Mouse (Mus musculus): ENCODE measurements at regions not wholly inside any gene's neighbourhood (a gene's known extent, or its start where the extent isn't known, plus 50 kb on each side); places are given as distances from the start of the nearest gene placed in this dataset.

GRCm38 (mm10) chrX:158544021-158544420 lies 500.9 kb upstream of the Cnksr2 start:
- no peaks in the 10 kb centered on the region for H3K9me3 ChIP-seq (ENCODE audit: control insufficient read depth, low read length)
- H3K4me1 ChIP-seq (ENCODE audit: control insufficient read depth, insufficient read depth, low read length) = no peaks in the 10 kb centered on the region
- H3K4me2 ChIP-seq = no peak overlapping the region
- no peak overlapping the region for H3K9ac ChIP-seq (ENCODE audit: low read length)
- H3K27ac ChIP-seq (ENCODE audit: low read depth, low read length) = no peak overlapping the region
- H3K36me3 ChIP-seq (ENCODE audit: control insufficient read depth, insufficient read depth, low read length) = no peaks in the 10 kb centered on the region
- H3K27me3 ChIP-seq (ENCODE audit: control insufficient read depth, insufficient read depth, low read length) = no peaks in the 10 kb centered on the region; the same call in 1 of the 2 replicates
- H3K4me3 ChIP-seq (ENCODE audit: low read depth, low read length) = no peak overlapping the region
- DNase-seq (ENCODE audit: low spot score, missing footprints) (no peak), ATAC-seq (ENCODE audit: low FRiP score) (no peak)
- 39% methylated on average over 4 of the region's 4 CpGs for WGBS

GRCm38 (mm10) chrX:158577856-158578255 lies 534.8 kb upstream of the Cnksr2 start:
- no peak for ATAC-seq (ENCODE audit: low FRiP score)
- H3K4me3 ChIP-seq (ENCODE audit: low read depth, low read length) = no peak overlapping the region
- H3K4me2 ChIP-seq = no peak overlapping the region
- WGBS = 74% methylated on average over 2 of the region's 2 CpGs
- H3K27ac ChIP-seq (ENCODE audit: low read depth, low read length) = no peak overlapping the region
- no peaks in the 10 kb centered on the region for H3K9me3 ChIP-seq (ENCODE audit: control insufficient read depth, low read length)
- no peak for DNase-seq (ENCODE audit: low spot score, missing footprints)
- H3K36me3 ChIP-seq (ENCODE audit: control insufficient read depth, insufficient read depth, low read length) = no peaks in the 10 kb centered on the region
- H3K27me3 ChIP-seq (ENCODE audit: control insufficient read depth, insufficient read depth, low read length) = no peaks in the 10 kb centered on the region
- no peak overlapping the region for H3K9ac ChIP-seq (ENCODE audit: low read length)
- H3K4me1 ChIP-seq (ENCODE audit: control insufficient read depth, insufficient read depth, low read length) = no peaks in the 10 kb centered on the region

GRCm38 (mm10) chrX:158613136-158613535 lies 570.0 kb upstream of the Cnksr2 start:
- Histone ChIP-seq H3K4me2 (no peak overlapping the region), H3K27ac (ENCODE audit: low read depth, low read length) (no peak overlapping the region), H3K9ac (ENCODE audit: low read length) (no peak overlapping the region), H3K36me3 (ENCODE audit: control insufficient read depth, insufficient read depth, low read length) (no peaks in the 10 kb centered on the region), H3K27me3 (ENCODE audit: control insufficient read depth, insufficient read depth, low read length) (0 out of 2 replicates have a peak, but pooled peaks cover 2% of the 10 kb centered on the region), H3K4me1 (ENCODE audit: control insufficient read depth, insufficient read depth, low read length) (no peaks in the 10 kb centered on the region), H3K9me3 (ENCODE audit: control insufficient read depth, low read length) (no peaks in the 10 kb centered on the region), H3K4me3 (ENCODE audit: low read depth, low read length) (no peak overlapping the region)
- 28% methylated on average over 1 of the region's 1 CpGs for WGBS
- no peak for ATAC-seq (ENCODE audit: low FRiP score)
- no peak for DNase-seq (ENCODE audit: low spot score, missing footprints)

- H3K4me3 ChIP-seq (ENCODE audit: low read depth, low read length) = no peak overlapping the region
- 77% methylated on average over 2 of the region's 2 CpGs for WGBS
- no peaks in the 10 kb centered on the region for H3K9me3 ChIP-seq (ENCODE audit: control insufficient read depth, low read length)
- ATAC-seq (ENCODE audit: low FRiP score) = no peak
- H3K9ac ChIP-seq (ENCODE audit: low read length) = no peak overlapping the region
- H3K27ac ChIP-seq (ENCODE audit: low read depth, low read length) = no peak overlapping the region
- 0 out of 2 replicates have a peak, but pooled peaks cover 2% of the 10 kb centered on the region for H3K27me3 ChIP-seq (ENCODE audit: control insufficient read depth, insufficient read depth, low read length)
- peak; percentile 84 for DNase-seq (ENCODE audit: low spot score, missing footprints)
- H3K4me1 ChIP-seq (ENCODE audit: control insufficient read depth, insufficient read depth, low read length) = no peaks in the 10 kb centered on the region
- no peak overlapping the region for H3K4me2 ChIP-seq
- no peaks in the 10 kb centered on the region for H3K36me3 ChIP-seq (ENCODE audit: control insufficient read depth, insufficient read depth, low read length)
Observed at GRCm38 (mm10) chrX:158613607-158614006, 570.5 kb upstream of the Cnksr2 start.

- DNase-seq (ENCODE audit: low spot score, missing footprints) (no peak), ATAC-seq (ENCODE audit: low FRiP score) (no peak)
- Histone ChIP-seq H3K9ac (ENCODE audit: low read length) (no peak overlapping the region), H3K4me1 (ENCODE audit: control insufficient read depth, insufficient read depth, low read length) (no peaks in the 10 kb centered on the region), H3K27me3 (ENCODE audit: control insufficient read depth, insufficient read depth, low read length) (0 out of 2 replicates have a peak, but pooled peaks cover 2% of the 10 kb centered on the region), H3K27ac (ENCODE audit: low read depth, low read length) (no peak overlapping the region), H3K36me3 (ENCODE audit: control insufficient read depth, insufficient read depth, low read length) (no peaks in the 10 kb centered on the region), H3K4me2 (no peak overlapping the region), H3K9me3 (ENCODE audit: control insufficient read depth, low read length) (no peaks in the 10 kb centered on the region), H3K4me3 (ENCODE audit: low read depth, low read length) (no peak overlapping the region)
- WGBS = 94% methylated on average over 1 of the region's 1 CpGs
Observed at GRCm38 (mm10) chrX:158614029-158614428, 570.9 kb upstream of the Cnksr2 start.

GRCm38 (mm10) chrX:158614452-158614851 lies 571.4 kb upstream of the Cnksr2 start:
- Histone ChIP-seq H3K9me3 (ENCODE audit: control insufficient read depth, low read length) (no peaks in the 10 kb centered on the region), H3K36me3 (ENCODE audit: control insufficient read depth, insufficient read depth, low read length) (no peaks in the 10 kb centered on the region), H3K27me3 (ENCODE audit: control insufficient read depth, insufficient read depth, low read length) (0 out of 2 replicates have a peak, but pooled peaks cover 2% of the 10 kb centered on the region), H3K9ac (ENCODE audit: low read length) (no peak overlapping the region), H3K4me3 (ENCODE audit: low read depth, low read length) (no peak overlapping the region), H3K4me1 (ENCODE audit: control insufficient read depth, insufficient read depth, low read length) (no peaks in the 10 kb centered on the region), H3K4me2 (no peak overlapping the region), H3K27ac (ENCODE audit: low read depth, low read length) (no peak overlapping the region)
- 70% methylated on average over 5 of the region's 5 CpGs for WGBS
- ATAC-seq (ENCODE audit: low FRiP score) (no peak), DNase-seq (ENCODE audit: low spot score, missing footprints) (no peak)

- Histone ChIP-seq H3K27me3 (ENCODE audit: control insufficient read depth, insufficient read depth, low read length) (0 out of 2 replicates have a peak, but pooled peaks cover 2% of the 10 kb centered on the region), H3K36me3 (ENCODE audit: control insufficient read depth, insufficient read depth, low read length) (no peaks in the 10 kb centered on the region), H3K9ac (ENCODE audit: low read length) (no peak overlapping the region), H3K4me1 (ENCODE audit: control insufficient read depth, insufficient read depth, low read length) (no peaks in the 10 kb centered on the region), H3K27ac (ENCODE audit: low read depth, low read length) (no peak overlapping the region), H3K9me3 (ENCODE audit: control insufficient read depth, low read length) (no peaks in the 10 kb centered on the region), H3K4me3 (ENCODE audit: low read depth, low read length) (no peak overlapping the region), H3K4me2 (no peak overlapping the region)
- no peak for DNase-seq (ENCODE audit: low spot score, missing footprints)
- ATAC-seq (ENCODE audit: low FRiP score) = no peak
- 83% methylated on average over 2 of the region's 2 CpGs for WGBS
Observed at GRCm38 (mm10) chrX:158615096-158615495, 572.0 kb upstream of the Cnksr2 start.

GRCm38 (mm10) chrX:158627390-158627789 lies 582.7 kb upstream of the Rps6ka3 start:
- H3K36me3 ChIP-seq (ENCODE audit: control insufficient read depth, insufficient read depth, low read length) = no peaks in the 10 kb centered on the region
- 63% methylated on average over 3 of the region's 3 CpGs for WGBS
- no peak for ATAC-seq (ENCODE audit: low FRiP score)

GRCm38 (mm10) chrX:158632406-158632805 lies 577.7 kb upstream of the Rps6ka3 start:
- 96% methylated on average over 1 of the region's 1 CpGs for WGBS
- H3K27ac ChIP-seq (ENCODE audit: low read depth, low read length) = no peak overlapping the region
- H3K9me3 ChIP-seq (ENCODE audit: control insufficient read depth, low read length) = no peaks in the 10 kb centered on the region
- no peak overlapping the region for H3K4me3 ChIP-seq (ENCODE audit: low read depth, low read length)
- H3K27me3 ChIP-seq (ENCODE audit: control insufficient read depth, insufficient read depth, low read length) = peaks cover 2% of the 10 kb centered on the region; the same call in 1 of the 2 replicates
- no peak for ATAC-seq (ENCODE audit: low FRiP score)
- no peak overlapping the region for H3K4me2 ChIP-seq
- H3K4me1 ChIP-seq (ENCODE audit: control insufficient read depth, insufficient read depth, low read length) = no peaks in the 10 kb centered on the region
- DNase-seq (ENCODE audit: low spot score, missing footprints) = no peak
- H3K36me3 ChIP-seq (ENCODE audit: control insufficient read depth, insufficient read depth, low read length) = no peaks in the 10 kb centered on the region
- no peak overlapping the region for H3K9ac ChIP-seq (ENCODE audit: low read length)

More at GRCm38 (mm10) chrX:158627390-158627789, 582.7 kb upstream of the Rps6ka3 start:
- no peak overlapping the region for H3K4me3 ChIP-seq (ENCODE audit: low read depth, low read length)
- H3K27ac ChIP-seq (ENCODE audit: low read depth, low read length) = no peak overlapping the region
- H3K4me2 ChIP-seq = no peak overlapping the region
- H3K9me3 ChIP-seq (ENCODE audit: control insufficient read depth, low read length) = no peaks in the 10 kb centered on the region
- no peak overlapping the region for H3K9ac ChIP-seq (ENCODE audit: low read length)
- H3K27me3 ChIP-seq (ENCODE audit: control insufficient read depth, insufficient read depth, low read length) = no peaks in the 10 kb centered on the region; the same call in 1 of the 2 replicates
- H3K4me1 ChIP-seq (ENCODE audit: control insufficient read depth, insufficient read depth, low read length) = no peaks in the 10 kb centered on the region
- no peak for DNase-seq (ENCODE audit: low spot score, missing footprints)

All from midbrain, embryonic 11.5 days (tissue).